Mouse (Mus musculus) adrenal gland, postnatal 14 days (tissue): ENCODE measurements around the gene Nfat5. TPM values are rescaled to one million over a fixed set of nuclear protein-coding genes. Genes with fewer than 3 reads are reported as not detected.

Source experiments
- DNase-seq: peaks from one replicate; pipeline ENCODE4 v3.0.0; 2021; ENCODE audit warnings: mixed read lengths
- total RNA-seq: library from RNA; stranded (reverse); gene quantifications from 2 replicates; pipeline ENCODE4 v1.2.3, GENCODE M21; 2021

The Nfat5 gene
- total RNA-seq, 1 experiment from 2014 or later = 110 TPM

DNA sequence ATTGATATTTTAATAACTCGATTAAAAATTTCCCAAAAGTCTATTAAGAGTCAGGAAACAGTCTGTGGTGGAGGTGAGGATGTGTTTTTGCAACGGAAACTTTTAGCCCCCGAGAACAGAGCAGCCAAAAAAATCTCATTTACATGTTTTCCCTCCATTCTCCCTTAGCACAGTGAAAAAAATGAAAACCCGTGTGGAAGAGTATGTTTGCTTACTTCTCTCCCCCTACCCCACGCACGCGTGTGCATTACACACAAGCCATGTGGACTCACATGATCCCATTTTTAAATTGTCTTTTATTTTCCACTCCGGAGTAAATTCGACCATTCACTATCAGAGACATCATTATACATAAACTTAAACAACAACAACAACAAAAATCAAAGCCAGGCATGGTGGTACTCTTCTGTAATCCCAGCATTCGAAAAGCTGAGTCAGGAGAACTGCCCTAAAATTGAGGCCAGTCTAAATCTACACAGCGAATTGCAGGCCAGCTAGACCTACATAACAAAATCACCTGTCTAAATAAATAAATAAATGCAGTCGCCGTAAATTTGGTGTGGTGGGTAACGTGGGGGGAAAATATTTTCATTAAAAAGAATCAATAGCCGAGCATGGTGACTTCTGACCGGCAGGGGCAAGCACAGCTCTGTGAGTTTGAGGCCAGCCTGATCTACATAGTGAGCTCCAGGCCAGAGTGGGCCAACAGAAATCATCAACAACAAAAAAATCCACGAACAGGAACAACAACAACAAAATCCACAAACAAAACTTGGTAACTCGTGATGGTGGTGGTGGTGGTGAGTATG, 947 bp upstream of the Nfat5 start:
- peak; percentile 50 for DNase-seq

- peak; percentile 83 for DNase-seq
These were observed 665 bp downstream of the Nfat5 start for GRCm38 (mm10) chr8:107293641-107294628.

DNA sequence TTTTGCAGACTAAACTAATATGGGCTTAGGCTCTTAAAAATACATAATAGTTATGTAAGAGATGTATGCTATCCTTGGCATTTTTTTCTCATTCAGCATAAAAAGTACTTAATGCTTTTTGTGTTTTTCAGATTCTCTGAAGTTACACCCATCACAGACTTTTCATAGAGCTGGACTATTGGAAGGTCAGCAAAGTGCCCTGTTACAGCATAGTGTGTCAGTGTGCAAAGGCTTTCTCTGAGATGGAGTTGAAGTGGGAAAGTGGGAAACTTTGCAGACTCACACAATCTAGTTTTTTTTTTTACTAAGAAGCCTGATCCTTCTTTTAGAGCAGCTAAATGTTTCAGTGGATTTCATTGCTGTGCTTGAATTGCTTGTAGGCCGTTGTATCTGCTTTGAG, 2.2 kb downstream of the Nfat5 start:
- DNase-seq = no peak

GRCm38 (mm10) chr8:107311876-107312275, 18.6 kb downstream of the Nfat5 start:
- no peak for DNase-seq

- peak; percentile 86 for DNase-seq
These were observed 30.9 kb downstream of the Nfat5 start for GRCm38 (mm10) chr8:107324142-107324541.

- peak; percentile 35 for DNase-seq
These were observed 36.3 kb downstream of the Nfat5 start for GRCm38 (mm10) chr8:107329595-107329994.

DNA sequence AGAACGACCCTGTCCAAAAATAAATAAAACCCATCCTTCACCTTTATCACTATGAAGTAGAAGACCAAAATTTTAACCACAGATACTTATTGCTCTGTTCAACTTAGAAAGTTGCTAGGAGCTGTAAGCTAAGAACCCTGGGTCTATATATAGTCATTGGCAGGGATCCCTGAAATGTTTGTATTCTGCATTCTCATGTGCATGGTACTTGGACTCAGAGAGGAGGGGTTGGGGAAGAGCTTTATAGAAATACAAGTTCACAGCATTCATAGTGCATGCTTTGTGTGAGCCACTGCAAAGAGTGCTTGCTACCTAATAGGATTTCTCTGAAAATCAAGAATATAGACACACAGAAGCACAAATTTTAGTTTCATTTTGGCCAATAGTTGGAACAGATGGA, 43.2 kb downstream of the Nfat5 start:
- no peak for DNase-seq

DNA sequence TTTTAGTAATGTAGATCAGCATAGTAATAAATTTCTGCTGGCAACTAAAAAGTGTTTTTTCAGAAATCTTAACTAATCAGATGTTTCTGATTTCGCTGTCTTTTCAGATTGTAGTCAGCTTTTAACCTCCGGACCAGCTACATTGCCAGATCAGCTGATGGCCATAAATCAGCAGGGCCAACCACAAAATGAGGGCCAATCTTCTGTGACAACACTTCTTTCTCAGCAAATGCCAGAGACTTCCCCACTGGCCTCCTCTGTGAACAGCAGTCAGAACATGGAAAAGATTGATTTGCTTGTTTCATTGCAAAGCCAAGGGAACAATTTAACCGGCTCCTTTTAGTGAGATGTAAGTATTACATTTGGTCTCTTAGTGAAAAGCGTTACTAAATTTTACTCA, 77.0 kb downstream of the Nfat5 start:
- peak; percentile 59 for DNase-seq

DNA sequence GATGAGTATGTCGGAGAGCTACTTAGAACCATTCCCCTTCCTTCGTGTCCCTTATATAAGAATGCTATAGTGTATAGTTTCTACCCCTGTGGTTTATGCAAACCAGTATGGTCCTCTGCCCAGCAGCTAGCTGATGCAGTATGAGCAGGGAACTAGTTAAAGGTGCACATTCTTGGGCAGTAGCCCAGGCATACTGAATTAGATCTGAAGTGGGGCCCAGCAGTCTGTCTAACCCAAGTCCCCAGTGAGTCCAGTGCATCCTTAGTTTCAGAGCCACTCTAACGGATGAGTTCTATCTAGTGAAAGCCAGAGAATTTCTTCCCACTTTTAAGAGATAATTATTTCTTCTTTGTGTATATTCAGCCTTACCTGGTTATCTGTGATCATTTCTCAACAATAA, 84.1 kb downstream of the Nfat5 start:
- no peak for DNase-seq

GRCm38 (mm10) chr8:107380734-107381133, 87.5 kb downstream of the Nfat5 start:
- DNase-seq = no peak

DNA sequence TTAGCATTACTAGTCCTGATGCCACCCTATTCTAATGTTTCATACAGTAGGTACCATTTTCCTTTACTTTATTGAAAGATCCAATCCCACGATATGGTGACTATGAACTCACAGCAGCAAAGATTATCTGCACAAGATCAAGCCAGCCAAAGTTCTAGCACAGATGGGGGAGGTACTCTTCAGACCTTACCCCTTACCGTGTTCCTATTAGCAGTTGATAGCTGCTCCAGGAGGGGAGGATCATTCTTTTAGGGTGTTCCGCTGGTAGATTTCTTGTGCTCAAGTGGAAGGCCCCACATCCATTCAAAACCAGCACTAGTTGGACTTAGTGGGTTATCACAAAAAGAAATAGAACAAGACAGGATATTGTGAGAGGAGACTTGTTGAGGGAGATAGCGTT, 88.4 kb downstream of the Nfat5 start:
- DNase-seq = no peak

GRCm38 (mm10) chr8:107382898-107383297, 89.6 kb downstream of the Nfat5 start:
- DNase-seq = no peak

DNA sequence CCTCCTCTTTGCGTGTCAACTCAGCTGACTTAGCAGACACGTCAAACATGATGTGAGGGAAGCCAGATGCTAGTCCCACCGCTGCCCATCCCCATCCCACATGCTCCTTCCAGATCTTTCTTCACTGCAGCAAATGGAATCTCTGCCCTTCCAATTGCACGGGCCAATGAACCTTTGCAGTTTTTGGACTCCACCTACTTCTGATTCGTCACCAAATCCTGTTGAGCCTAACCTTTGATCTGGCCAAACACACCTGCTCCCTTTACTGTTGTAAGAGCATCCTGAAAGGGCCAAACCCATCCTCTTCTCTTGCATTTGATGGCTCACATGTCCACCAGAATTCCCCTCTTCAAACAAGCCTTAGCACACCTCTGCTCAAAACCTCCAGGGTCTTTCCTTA, 91.4 kb downstream of the Nfat5 start:
- no peak for DNase-seq

DNA sequence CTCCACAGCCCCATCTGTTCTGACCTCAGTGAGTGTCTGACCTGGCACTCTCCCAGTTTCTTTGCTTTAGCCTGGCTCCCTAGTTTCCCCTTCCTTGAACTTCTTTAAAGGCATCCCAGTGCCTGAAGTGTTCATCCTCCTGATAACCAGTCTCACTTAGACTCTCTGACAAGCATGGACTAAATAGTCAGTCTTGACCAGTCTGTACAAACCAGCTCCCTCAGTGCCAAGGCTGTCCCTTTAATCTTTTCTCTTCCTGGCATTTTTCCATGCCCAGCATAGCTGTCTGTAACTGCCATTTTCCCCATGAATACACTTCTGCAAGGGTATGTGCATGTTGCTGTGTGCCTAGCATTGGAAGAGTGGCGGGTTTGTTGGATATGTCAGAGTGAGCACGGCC, 91.8 kb downstream of the Nfat5 start:
- DNase-seq = peak; percentile 24

DNA sequence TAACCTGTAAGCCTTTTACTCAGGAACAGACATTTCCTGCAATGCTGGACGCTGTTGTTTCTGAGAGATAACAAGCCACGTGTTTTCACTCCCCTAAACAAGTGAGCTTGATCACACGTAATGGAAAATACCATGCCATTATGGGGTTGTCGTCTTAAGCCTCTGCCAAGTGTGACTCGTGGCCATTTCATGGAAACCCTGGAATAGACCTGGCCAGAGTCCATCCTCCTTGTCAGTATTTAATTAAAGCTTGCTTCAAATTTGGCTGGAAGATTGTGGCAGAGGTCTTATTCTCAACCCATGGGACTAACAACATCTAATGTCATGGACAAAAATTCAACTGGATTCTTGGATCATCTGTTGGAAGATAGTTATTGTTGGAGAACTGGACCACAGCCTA, 92.9 kb downstream of the Nfat5 start:
- DNase-seq = no peak

GRCm38 (mm10) chr8:107386642-107387041, 93.4 kb downstream of the Nfat5 start:
- DNase-seq = peak; percentile 41

GRCm38 (mm10) chr8:107387861-107388260, 94.6 kb downstream of the Nfat5 start:
- DNase-seq = peak; percentile 77

DNA sequence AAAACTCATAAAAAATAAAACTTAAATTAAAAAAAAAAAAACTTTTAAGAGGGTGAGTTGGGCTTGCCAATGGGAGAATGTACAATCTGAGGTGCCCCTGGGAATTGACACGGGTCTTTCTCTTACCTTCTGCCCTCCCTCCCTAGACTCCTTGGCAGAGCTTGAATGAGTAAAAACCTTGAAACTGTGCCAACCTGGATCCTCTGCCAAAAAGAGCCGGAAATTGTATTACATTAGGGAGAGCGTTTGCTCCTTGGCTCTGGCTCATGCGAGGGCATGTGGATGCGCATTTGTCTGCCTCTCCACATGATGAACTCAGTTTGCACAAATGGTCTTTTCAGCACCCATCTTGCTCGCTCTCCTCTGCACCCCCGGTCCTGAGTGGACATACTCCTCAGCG, 96.3 kb downstream of the Nfat5 start:
- DNase-seq = peak; percentile 93

DNA sequence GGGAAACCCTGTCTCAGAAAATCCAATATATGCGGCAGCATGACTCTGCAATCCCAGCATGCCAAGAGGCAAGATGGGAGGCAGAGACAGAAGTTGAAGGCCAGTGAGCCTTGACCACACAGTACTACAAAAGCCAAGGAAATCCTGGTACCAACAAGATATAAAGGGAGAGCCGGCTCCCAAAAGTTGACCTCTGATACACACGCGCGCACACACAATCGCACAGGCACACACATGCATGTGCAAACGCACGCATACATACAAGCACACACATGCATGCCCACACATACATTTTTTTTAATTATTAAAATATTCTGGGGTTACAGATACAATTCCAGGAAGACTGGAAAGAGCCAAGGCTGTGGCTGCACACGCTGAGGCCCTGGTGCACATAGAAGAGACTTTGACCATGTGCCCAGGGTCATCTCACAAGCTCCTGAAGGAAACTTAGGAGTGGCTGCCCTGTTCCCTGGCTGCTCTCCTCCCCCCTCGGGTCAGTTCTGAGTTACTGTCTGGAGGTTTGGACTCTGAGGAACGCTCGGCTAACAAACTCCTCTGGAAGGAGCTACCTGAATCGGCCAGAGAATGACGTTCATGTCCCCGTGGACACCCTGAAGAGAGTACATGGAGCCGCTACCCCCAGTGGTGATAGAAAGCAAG, 97.3 kb downstream of the Nfat5 start:
- DNase-seq = peak; percentile 31

GRCm38 (mm10) chr8:107391136-107391516, 97.9 kb downstream of the Nfat5 start:
- peak; percentile 23 for DNase-seq

- no peak for DNase-seq
These were observed 102.1 kb downstream of the Nfat5 start for GRCm38 (mm10) chr8:107395397-107395796.

DNA sequence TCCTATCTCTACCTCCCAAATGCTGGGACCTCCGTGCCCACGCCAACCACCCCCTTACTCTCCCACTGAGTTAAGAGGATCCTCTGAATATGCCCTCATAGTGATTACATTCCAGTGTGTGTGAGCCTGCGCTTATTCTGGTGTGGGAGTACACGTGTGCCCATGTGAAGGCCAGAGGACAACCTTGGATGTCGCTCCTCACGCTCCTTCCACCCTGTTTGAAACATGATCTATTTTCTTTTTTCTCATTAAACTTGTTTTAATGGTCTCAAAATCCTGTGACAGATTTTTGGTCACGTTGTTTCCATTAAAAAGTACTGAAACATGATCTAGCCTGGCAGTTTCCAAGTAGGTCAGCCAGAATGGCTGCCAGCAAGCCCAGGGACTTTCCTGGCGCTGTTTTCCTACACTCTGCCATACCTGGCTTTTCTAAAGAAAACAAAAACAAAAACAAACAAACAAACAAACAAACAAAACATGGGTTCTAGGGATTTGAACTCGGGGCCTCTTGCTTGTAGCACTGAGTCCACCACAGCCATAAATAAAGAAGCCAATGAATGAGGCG, 102.9 kb downstream of the Nfat5 start:
- peak; percentile 65 for DNase-seq
